Mouse (Mus musculus) naive thymus-derived CD4-positive, alpha-beta T cell, adult 2 months (primary cell): ENCODE results near the gene Mmp23.
"Not testable (repeated sequence)": the region's sequence is repeated elsewhere in the genome, so short reads cannot be mapped to it uniquely, and the experiment has no call there.

Experiments used
- DNase-seq: peaks from one replicate; pipeline ENCODE4 v3.0.0-alpha.2; 2011; ENCODE audit warnings: low read depth

Gene Mmp23

DNA sequence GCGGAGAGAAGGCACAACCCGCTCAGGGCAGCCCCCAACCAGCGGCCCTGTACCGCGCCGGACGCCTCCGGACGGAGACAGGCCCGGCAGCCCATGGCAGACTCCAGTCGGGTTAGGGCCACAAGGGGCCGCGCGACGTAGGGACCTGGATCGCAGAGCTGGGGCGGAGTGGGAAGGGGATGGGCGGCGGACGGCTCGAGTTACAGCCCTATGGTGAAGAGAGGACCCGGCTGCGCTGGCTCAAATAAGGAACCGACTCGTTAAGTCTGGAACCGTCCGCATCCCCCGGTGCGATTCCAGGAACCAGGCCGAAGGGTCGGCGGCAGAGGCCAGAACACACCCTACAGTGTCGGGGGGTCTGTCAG lies at the start of gene Mmp23:
Gene Mmp23 (minus strand): TSS at position 299 of the 365 bp plus-strand sequence.
- DNase-seq: no peak

DNA sequence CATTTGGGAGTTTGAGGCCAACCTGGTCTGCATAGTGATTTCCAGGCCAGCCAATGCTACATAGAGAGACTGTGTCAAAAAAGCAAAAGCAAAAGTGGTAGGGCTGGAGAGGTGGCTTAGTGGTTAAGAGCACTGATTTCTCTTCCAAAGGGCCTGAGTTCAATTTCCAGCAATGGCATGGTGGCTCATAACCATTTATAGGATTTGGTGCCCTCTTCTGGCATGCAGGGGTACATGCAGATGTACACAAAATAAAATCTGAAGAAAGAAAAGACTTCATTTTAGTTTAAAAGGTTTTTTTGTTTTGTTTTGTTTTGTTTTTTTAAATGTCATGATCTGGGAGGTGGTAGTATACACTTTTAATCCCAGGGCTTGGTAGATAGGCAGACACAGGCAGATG lies 47.2 kb upstream of the Mmp23 start:
- peak; percentile 78 for DNase-seq

GRCm38 (mm10) chr4:155696261-155697255 lies 43.4 kb upstream of the Mmp23 start:
- DNase-seq: no peak

GRCm38 (mm10) chr4:155695531-155696062 lies 42.4 kb upstream of the Mmp23 start:
- no peak for DNase-seq

DNA sequence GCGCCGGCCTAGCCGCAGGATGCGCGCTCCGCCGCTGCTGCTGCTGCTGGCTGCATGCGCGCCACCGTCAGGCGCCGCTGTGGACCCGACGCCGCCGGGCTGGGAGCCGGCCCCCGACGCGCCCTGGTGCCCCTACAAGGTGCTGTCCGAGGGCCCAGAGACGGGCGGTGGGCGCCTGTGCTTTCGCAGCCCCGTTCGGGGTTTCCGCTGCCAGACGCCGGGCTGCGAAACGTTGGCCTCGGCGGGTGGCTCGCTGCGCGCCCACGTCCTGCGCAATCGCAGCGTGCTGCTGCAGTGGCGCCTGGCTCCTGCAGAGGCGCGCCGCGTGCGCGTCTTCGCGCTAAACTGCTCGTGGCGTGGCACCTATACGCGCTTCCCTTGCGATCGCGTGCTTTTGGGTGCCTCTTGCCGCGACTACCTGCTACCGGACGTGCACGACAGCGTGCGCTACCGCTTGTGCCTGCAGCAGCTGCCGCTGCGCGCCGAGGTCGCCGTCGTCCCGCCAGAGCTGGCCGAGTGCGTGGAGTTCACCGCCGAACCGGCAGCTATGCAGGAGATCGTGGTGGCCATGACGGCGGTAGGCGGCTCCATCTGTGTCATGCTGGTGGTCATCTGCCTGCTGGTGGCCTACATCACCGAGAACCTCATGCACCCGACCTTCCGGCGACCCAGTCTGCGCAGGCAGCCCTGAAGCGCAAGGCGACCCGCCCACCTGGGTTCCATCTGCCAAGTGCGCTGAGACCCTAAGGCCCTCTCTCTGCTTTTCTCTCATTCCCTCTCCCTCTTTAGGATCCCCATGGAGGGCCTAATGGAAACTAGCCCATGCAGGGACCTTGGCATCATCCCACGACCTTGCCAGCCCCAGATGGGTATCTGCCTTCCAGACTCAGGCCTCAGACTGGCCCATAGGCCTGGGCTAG lies 41.6 kb upstream of the Mmp23 start:
- peak; percentile 91 for DNase-seq

GRCm38 (mm10) chr4:155694111-155694481 lies 40.9 kb upstream of the Mmp23 start, which contains the start of gene Fndc10:
Gene Fndc10, plus strand, starts transcription at chr4:155694342.
- no peak for DNase-seq

GRCm38 (mm10) chr4:155692421-155692820 lies 39.2 kb upstream of the Mmp23 start:
- DNase-seq: no peak

DNA sequence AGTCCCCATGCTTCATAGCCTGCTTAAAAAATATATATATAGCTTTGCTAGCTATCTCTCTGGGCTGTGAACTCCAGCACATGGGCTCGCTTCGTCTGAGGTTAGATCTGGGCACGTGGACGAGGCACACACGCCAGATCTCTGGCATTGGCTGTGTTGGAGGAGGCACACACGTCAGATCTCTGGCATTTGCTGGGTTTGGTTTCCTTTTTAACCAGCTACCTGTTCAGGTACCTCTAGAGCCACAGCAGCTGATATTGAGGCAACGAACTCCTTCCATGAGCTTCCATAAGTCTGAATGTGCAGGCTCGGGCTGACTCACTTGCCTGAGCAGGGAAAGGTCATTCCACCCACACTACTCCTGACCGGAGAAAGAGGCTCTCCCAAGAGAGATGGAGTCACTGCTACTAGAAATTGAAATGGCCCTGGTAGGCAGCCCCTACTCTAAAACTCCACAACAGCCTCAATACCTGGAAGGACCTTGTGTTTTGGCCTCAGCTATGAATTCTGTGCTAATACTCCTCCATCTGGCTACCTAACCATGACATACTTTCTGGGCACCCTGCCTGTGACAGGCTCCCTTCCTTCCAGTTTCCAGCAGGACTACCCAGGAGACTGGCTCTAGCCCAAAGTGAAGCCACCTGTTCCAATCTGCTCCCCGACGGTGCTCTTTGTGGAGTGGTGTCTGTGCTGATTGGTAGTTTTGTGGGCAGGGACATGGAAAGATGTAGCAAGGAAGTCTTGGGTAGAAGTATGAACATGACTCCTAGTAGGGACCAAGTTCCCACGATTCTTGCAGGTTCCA lies 37.6 kb upstream of the Mmp23 start:
- DNase-seq: no peak

DNA sequence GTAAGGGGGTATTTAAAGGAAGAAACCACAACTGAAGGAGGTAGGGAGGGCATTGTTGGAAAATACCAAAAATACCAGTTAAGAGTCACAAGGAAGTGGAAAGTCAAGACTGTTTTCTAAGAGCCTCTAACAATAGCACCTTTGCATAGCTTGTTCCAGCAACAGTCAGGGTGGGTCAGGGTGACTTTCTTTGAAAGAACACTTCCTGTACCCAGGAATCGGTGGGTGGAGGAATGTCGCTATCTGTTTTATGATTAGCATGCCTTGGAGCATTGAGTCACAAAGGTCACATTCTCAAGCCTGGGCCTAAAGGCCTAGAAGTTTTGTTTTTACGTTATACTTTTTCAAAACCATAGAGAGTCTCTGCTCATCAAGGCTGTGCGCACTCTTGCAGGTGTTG lies 34.6 kb upstream of the Mmp23 start:
- not testable (repeated sequence) for DNase-seq

GRCm38 (mm10) chr4:155683670-155684277 lies 30.6 kb upstream of the Mmp23 start:
- DNase-seq: not testable (repeated sequence)

- DNase-seq: peak; percentile 61
These were observed 22.8 kb upstream of the Mmp23 start for GRCm38 (mm10) chr4:155675991-155676390.

- DNase-seq: no peak
These were observed 18.9 kb upstream of the Mmp23 start for GRCm38 (mm10) chr4:155672082-155672481.

- DNase-seq: not testable (repeated sequence)
These were observed 17.1 kb upstream of the Mmp23 start for GRCm38 (mm10) chr4:155670236-155670635.

DNA sequence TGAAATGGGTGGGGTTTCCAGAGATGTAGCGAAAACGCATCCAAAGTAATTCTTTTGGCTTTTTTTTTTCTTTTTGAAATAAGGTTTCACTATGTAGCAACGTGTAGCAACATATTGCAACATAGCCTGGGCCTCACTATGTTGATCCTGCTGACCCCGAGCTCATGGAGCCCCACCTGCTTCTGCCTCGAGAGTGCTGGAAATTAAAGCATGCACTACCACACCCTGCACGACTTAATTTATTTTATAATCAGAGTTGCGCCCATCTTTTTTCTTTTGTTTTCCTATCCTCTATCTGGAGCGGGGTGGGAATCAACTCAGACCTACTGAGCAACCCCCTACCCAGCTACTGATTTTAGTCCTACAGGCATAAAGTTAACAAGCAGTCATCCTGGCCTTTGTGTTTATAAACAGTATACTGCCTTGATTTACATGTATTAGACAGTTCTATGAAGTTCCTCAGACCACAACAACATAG lies 16.5 kb upstream of the Mmp23 start:
- no peak for DNase-seq

DNA sequence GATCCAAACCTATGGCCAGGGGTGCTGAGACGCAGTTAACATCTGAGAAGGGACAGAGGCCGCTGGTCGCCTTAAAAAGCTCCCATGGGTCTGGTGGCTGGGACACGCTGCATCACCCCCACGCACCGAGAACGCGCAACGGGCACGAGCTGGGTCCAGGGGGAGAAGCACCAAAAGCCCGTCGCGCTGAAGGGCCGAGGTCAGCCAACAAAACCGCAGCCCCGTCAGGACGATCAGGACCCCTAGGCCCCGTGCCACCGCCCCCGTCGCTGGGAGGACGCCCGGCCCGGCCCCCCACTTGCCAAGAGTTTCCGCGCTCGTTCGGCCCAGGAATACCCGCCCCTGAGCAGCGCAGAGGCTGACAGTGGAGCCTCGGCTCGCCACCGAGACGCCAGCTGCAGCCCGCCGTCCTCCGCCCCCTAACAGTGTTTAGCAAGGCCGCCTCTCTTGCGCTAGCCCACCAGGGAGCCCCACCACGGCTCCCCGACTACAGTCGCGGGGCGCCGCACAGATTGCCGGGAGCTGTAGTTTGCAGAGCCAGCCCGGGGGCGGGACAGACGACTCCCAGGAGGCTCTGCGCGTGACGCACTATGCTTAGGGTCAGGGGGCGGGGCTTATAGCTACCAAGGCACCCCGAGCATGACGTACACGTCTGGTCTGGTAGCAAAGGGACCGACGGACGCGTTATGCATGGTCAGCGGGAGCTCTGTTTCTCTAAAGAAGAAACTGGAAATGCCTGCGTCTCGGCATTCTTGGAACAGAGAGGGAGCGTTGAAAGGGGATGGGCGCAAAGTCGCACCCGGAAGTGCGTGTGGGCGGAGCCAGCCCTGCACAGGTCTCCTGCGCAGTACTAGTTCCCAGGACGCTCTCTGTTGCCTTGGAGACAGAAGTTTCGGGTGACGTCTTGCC lies 15.8 kb upstream of the Mmp23 start, which contains the start of gene Mib2:
Gene Mib2 (minus strand): TSS at position 510 of the 909 bp plus-strand sequence.
- peak; percentile 99 for DNase-seq

DNA sequence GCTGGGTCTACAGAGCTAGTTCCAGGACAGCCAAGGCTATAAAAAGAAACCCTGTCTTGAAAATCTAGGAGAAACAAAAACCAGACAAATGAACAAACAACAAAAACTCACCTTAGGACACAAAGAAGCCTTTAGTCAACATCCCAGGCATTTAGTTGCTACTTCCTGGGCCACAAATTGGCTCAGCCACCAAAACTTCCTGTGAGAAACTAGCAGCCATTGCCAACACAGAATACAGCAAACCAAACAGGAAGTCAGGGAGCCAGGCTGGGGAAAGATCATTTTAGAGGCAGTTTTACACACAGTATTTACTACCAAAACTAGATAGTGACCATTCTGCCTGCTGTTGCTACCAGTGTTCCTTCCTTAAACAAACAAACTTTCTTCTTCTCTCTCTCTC lies 13.7 kb upstream of the Mmp23 start:
- peak; percentile 61 for DNase-seq

DNA sequence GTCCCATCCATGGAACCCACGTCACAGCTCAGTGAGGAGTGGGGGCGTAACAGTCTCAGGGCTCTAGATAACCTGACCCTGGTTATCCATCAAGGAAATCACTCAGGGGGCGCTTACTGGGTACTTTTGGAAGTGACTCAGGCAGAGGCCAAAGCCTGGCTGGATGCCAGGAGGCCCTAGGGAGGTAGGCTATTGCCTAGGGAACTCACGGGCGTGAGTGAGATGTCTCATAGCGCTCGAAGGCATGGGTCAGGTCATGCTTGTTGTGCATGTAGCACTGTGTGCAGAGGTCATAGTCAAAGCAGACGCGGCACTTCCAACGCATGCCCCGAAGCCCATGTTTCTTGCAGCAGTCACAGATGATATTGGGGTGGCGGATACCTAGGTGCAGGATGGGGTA lies 7.5 kb upstream of the Mmp23 start:
- DNase-seq: no peak

DNA sequence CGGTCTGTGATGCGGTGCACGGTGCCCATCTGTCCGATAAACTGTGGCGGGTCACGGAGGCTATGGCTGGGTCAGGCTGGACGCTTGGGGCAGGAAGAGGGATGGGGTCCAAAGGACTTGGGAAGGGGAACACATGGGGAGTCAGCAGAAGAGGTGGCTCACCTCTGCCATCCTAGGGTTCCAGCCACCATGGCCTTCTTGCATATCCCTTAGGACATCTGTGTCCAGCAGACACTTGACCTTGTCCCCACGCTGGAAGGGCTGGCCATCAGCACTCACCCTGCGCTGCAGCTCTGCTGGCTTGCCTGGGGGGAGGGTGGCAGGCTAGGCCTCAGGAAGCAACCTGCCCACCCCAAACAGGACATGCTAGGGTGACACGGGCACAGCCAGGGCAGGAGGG lies 5.8 kb upstream of the Mmp23 start:
- no peak for DNase-seq

DNA sequence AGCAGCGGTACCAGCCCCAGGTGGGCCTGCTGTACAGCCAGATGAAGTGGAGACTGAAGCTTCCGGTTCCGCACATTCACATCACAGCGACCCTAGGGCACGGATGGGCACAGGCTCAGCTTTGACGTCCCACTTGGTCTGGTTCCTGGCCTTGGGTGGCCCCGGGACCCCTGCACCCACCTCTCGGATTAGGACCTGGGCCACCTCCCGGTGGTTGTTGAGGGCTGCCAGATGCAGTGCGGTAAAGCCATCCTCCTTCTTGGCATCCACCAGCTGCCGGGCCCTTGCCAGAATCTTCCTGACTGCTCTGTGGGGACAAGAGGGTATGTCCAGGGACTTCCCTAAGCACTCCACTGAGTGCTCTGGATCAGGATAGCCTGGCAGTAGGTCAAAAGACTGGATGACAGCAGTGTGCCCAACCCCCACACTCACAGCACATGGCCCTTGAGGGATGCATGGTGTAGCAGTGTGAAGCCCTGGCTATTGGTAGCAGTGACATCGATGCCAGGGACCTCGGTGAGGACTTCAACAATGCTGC lies 3.1 kb upstream of the Mmp23 start:
- DNase-seq: no peak
